Mouse (Mus musculus): ENCODE results near the gene Ptcd3.
"Not testable (repeated sequence)": the region's sequence is repeated elsewhere in the genome, so short reads cannot be mapped to it uniquely, and the experiment has no call there.

The Ptcd3 gene

GRCm38 (mm10) chr6:71871396-71871795 lies 37.2 kb downstream of the Ptcd3 start:
- no peak for DNase-seq (ENCODE audit: low spot score in 2 of 2)

- no peak for DNase-seq (ENCODE audit: low spot score in 2 of 2)
These were observed 39.7 kb downstream of the Ptcd3 start for GRCm38 (mm10) chr6:71868809-71869208.

GRCm38 (mm10) chr6:71867751-71868150 lies 40.8 kb downstream of the Ptcd3 start:
- no peak for DNase-seq (ENCODE audit: low spot score in 2 of 2)

DNA sequence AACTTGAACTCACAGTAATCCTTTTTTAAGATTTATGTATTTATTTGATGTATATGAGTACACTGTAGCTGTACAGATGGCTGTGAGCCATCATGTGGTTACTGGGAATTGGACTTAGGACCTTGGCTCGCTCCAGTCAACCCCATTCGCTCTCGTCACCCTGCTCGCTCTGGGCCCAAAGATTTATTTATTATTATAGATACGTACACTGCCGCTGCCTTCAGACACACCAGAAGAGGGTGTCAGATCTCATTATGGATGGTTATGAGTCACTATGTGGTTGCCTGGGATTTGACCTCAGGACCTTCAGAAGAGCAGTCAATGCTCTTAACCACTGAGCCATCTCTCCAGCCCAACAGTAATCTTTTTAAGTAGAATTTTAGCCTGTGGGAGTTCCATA lies 61.6 kb downstream of the Ptcd3 start:
- not testable (repeated sequence) for DNase-seq (ENCODE audit: low spot score in 2 of 2)

- no peak for DNase-seq (ENCODE audit: low spot score in 2 of 2)
These were observed 67.8 kb downstream of the Ptcd3 start for GRCm38 (mm10) chr6:71840597-71841290.

DNA sequence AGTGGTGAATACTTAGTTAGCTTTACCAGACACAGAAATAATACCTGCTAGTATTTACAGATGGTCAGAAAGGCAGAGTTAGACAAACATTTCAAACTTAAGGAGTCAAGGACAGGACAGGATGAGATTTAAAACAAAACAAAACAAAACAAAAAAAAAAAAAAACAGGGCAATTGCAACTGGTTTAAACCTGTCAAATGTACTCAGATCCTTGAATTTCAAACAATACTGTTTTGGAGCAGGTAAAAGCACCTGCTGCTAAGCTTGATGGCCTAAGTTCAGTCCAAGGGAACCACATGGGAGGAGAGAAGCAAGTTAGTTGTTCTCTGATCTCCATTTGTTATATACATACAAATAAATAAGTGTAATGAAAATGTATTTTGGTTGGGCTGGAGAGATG lies 68.7 kb downstream of the Ptcd3 start:
- DNase-seq (ENCODE audit: low spot score in 2 of 2), result no peak

GRCm38 (mm10) chr6:71836811-71837210 lies 71.7 kb downstream of the Ptcd3 start:
- DNase-seq (ENCODE audit: low spot score in 2 of 2), result no peak

- DNase-seq (ENCODE audit: low spot score in 2 of 2), result peak; percentile 94 to 96
These were observed 77.0 kb downstream of the Ptcd3 start for GRCm38 (mm10) chr6:71831581-71831960.

DNA sequence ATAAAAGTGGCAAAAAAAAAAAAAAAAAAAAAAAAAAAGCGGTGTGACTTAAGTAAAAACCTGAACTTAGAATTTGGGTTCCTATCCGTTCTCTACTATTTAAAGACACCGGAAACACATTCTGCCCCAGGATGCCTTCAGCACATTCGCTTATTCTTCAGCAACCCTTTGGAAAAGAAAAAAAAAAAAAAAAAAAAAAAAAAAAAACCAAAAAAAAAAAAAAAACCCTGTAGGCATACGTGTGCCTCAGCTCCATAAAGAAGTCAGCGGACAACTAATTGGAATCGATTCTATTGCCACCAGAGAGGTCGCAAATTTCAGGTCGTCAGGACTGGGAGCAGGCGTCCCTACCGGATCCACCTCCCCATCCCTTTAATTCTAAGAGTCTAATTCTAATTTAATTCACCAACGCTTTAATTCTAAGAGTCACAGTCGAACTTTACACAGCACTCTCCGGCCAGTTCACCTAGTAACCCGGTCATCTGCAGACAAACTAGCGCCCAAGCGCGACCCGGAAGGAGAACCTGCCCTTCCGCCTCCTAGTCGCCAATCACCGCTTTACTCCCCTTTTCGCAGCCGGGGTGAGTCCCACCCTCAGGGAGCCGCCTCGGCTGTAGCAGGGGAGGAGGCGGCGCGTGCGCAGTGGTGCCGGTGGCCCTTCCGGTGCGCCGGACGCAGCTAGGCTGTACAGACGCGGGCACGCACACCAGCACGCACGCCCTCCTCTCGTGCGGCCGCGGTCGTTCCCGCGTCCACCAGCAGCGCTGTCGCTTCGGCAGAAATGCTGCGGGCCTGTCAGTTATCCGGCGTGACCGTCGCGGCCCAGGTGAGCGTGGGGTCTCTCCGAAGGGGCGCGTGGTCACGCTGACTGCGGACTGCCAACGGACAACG lies 77.6 kb downstream of the Ptcd3 start, which contains the start of gene Immt:
Immt (plus strand) TSS at position 642 of the 891 bp plus-strand sequence.
- DNase-seq (ENCODE audit: low spot score in 2 of 2), result peak; percentile 98 to 99
